Mouse (Mus musculus): ENCODE measurements at regions not wholly inside any gene's neighbourhood (a gene's known extent, or its start where the extent isn't known, plus 50 kb on each side); places are given as distances from the start of the nearest gene placed in this dataset.
A peak's percentile ranks its signal among the peaks of the same experiment; 100 is the strongest.

GRCm38 (mm10) chr10:6053207-6053606 lies 131.0 kb upstream of the Rgs17 start:
- H3K4me1 ChIP-seq (ENCODE audit: insufficient read depth): no peaks in the 10 kb centered on the region
- H3K9ac ChIP-seq: no peak overlapping the region
- TF ChIP-seq CTCF (IDR thresholded peaks at IDR 0.05; ENCODE audit: low read depth): no peak
- H3K27ac ChIP-seq (ENCODE audit: low read depth, low read length): no peak overlapping the region
- H3K4me3 ChIP-seq (ENCODE audit: low read depth, low read length): no peak overlapping the region
- H3K36me3 ChIP-seq (ENCODE audit: insufficient read depth): no peaks in the 10 kb centered on the region
- DNase-seq (no peak), ATAC-seq (no peak)
- WGBS: 70% methylated on average over 2 of the region's 2 CpGs
- no peaks in the 10 kb centered on the region for H3K27me3 ChIP-seq (ENCODE audit: insufficient read depth, low read length)
- no peak overlapping the region for H3K4me2 ChIP-seq (ENCODE audit: low read depth)
- H3K9me3 ChIP-seq (ENCODE audit: low read length): no peaks in the 10 kb centered on the region

DNA sequence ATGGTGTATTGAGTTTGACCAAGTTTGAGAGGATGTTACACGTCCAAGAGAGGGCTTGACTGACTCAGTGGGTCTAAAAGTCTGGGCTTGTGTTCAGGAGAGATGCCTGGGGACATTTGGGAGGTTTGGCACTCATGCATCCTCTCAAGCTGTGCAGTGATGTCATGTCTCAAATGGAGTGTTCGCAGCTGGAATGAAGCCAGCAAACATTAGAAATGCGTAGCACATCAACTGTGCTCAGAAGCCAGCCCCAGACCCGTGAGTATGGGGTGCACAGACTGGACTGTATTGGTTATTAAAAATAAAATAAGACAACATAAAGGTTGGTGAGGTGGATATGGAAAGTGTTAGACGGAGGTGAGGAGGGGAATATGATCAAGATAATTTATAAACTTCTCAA lies 121.2 kb upstream of the Rgs17 start:
- 52% methylated on average over 5 of the region's 5 CpGs for WGBS
- no peak for TF ChIP-seq CTCF (IDR thresholded peaks at IDR 0.05; ENCODE audit: low read depth)
- no peak overlapping the region for H3K27ac ChIP-seq (ENCODE audit: low read depth, low read length)
- DNase-seq: no peak
- no peaks in the 10 kb centered on the region for H3K27me3 ChIP-seq (ENCODE audit: insufficient read depth, low read length)
- no peak overlapping the region for H3K4me2 ChIP-seq (ENCODE audit: low read depth)
- no peaks in the 10 kb centered on the region for H3K9me3 ChIP-seq (ENCODE audit: low read length)
- ATAC-seq: no peak
- H3K4me1 ChIP-seq (ENCODE audit: insufficient read depth): no peaks in the 10 kb centered on the region
- no peak overlapping the region for H3K9ac ChIP-seq
- no peak overlapping the region for H3K4me3 ChIP-seq (ENCODE audit: low read depth, low read length)
- no peaks in the 10 kb centered on the region for H3K36me3 ChIP-seq (ENCODE audit: insufficient read depth)

DNA sequence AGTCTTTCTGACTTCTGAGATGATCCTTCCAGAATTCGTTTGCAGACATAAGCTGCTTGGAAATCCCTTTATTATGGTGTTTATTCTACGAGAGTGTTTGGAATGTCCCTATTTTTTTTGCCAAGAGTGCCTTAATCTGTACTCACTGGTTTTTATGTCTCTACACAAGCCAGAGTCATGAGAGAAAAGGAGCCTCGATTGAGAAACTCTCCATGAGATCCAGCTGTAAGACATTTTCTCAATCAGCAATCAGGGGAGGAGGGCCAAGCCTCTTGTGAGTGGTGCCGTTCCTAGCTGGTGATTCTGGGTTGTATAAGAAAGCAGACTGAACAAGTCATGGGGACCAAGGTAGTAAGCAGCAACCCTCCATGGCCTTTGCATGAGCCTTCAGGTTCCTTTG lies 117.6 kb upstream of the Rgs17 start:
- H3K4me1 ChIP-seq (ENCODE audit: insufficient read depth): no peaks in the 10 kb centered on the region
- H3K27me3 ChIP-seq (ENCODE audit: insufficient read depth, low read length): no peaks in the 10 kb centered on the region
- 66% methylated on average over 4 of the region's 4 CpGs for WGBS
- H3K9ac ChIP-seq: no peak overlapping the region
- no peak for DNase-seq
- no peaks in the 10 kb centered on the region for H3K36me3 ChIP-seq (ENCODE audit: insufficient read depth)
- no peak overlapping the region for H3K4me2 ChIP-seq (ENCODE audit: low read depth)
- TF ChIP-seq CTCF (IDR thresholded peaks at IDR 0.05; ENCODE audit: low read depth): no peak
- no peaks in the 10 kb centered on the region for H3K9me3 ChIP-seq (ENCODE audit: low read length)
- ATAC-seq: no peak
- no peak overlapping the region for H3K27ac ChIP-seq (ENCODE audit: low read depth, low read length)
- no peak overlapping the region for H3K4me3 ChIP-seq (ENCODE audit: low read depth, low read length)

DNA sequence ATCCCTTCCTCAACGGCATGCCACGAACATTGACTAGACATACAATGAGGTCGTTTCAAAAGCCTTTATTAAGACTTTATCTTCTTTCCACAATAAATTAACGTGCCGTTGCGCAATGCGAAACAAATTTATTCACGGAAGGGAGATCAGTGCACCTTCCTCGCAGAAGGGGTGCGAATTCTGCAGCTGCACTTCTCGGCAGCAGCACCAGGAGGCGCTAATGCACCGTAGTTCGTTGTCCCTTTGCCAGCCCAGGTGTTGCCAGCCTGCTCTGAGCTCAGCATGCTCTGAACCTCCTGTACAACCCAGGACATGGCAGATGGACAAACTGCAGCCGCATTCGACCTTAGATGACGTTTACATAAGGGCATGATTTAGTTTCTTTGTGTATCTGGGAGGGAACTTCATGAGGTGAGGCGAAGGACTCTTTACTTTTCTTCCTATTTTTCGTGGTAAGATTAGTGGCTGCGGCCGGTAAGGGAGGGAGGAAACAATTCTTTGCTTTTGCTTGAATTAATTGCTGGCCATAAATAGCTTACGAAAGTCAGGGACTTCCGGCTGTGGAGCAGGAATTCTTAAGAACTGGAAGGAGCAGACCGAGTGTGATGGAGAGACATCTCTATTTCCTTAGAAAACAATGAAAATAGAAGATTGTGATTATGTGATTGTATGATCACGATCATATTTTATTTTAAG lies 113.7 kb upstream of the Rgs17 start:
- Histone ChIP-seq H3K27me3 (ENCODE audit: insufficient read depth, low read length) (no peaks in the 10 kb centered on the region), H3K4me1 (ENCODE audit: insufficient read depth) (no peaks in the 10 kb centered on the region), H3K4me2 (ENCODE audit: low read depth) (peak overlapping the region; percentile 31), H3K36me3 (ENCODE audit: insufficient read depth) (no peaks in the 10 kb centered on the region), H3K9ac (no peak overlapping the region), H3K4me3 (ENCODE audit: low read depth, low read length) (peak overlapping the region; percentile 17), H3K27ac (ENCODE audit: low read depth, low read length) (no peak overlapping the region), H3K9me3 (ENCODE audit: low read length) (no peaks in the 10 kb centered on the region)
- DNase-seq (peak; percentile 87), ATAC-seq (peak; percentile 91)
- peak; percentile 97 for TF ChIP-seq CTCF (IDR thresholded peaks at IDR 0.05; ENCODE audit: low read depth)
- WGBS: 26% methylated on average over 25 of the region's 25 CpGs

- no peak for TF ChIP-seq CTCF (IDR thresholded peaks at IDR 0.05; ENCODE audit: low read depth)
- H3K27ac ChIP-seq (ENCODE audit: low read depth, low read length): no peak overlapping the region
- DNase-seq (no peak), ATAC-seq (no peak)
- H3K36me3 ChIP-seq (ENCODE audit: insufficient read depth): no peaks in the 10 kb centered on the region
- no peaks in the 10 kb centered on the region for H3K4me1 ChIP-seq (ENCODE audit: insufficient read depth)
- H3K9me3 ChIP-seq (ENCODE audit: low read length): no peaks in the 10 kb centered on the region
- no peaks in the 10 kb centered on the region for H3K27me3 ChIP-seq (ENCODE audit: insufficient read depth, low read length)
- H3K9ac ChIP-seq: no peak overlapping the region
- no peak overlapping the region for H3K4me3 ChIP-seq (ENCODE audit: low read depth, low read length)
- 77% methylated on average over 4 of the region's 4 CpGs for WGBS
- no peak overlapping the region for H3K4me2 ChIP-seq (ENCODE audit: low read depth)
These were observed 110.3 kb upstream of the Rgs17 start for GRCm38 (mm10) chr10:6032469-6032868.

DNA sequence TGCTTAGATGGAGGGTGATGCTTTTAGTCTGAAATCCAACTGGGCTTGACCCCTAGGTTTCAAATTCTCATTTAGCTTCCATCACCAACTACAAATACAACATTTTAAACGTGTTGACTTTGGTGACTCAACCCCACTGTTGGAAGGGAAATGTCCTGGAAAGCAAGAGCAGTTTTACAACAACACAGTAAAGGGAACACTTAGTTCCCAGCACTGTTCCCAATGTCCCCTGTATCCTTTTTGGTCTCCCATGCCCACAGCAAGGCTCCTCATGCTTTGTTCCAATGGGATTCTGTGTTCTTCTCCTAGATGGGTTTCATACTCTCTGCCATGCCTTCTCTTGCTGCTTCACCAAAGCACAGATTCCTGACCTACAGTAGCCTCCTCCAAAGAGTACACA lies 105.4 kb upstream of the Rgs17 start:
- no peaks in the 10 kb centered on the region for H3K9me3 ChIP-seq (ENCODE audit: low read length)
- no peak overlapping the region for H3K4me2 ChIP-seq (ENCODE audit: low read depth)
- no peaks in the 10 kb centered on the region for H3K4me1 ChIP-seq (ENCODE audit: insufficient read depth)
- TF ChIP-seq CTCF (IDR thresholded peaks at IDR 0.05; ENCODE audit: low read depth): no peak
- H3K4me3 ChIP-seq (ENCODE audit: low read depth, low read length): no peak overlapping the region
- ATAC-seq (no peak), DNase-seq (no peak)
- WGBS: 57% methylated on average over 1 of the region's 1 CpGs
- H3K27me3 ChIP-seq (ENCODE audit: insufficient read depth, low read length): no peaks in the 10 kb centered on the region
- no peak overlapping the region for H3K27ac ChIP-seq (ENCODE audit: low read depth, low read length)
- H3K9ac ChIP-seq: no peak overlapping the region
- H3K36me3 ChIP-seq (ENCODE audit: insufficient read depth): no peaks in the 10 kb centered on the region

- Histone ChIP-seq H3K4me2 (ENCODE audit: low read depth) (no peak overlapping the region), H3K4me3 (ENCODE audit: low read depth, low read length) (no peak overlapping the region), H3K27ac (ENCODE audit: low read depth, low read length) (no peak overlapping the region), H3K36me3 (ENCODE audit: insufficient read depth) (no peaks in the 10 kb centered on the region), H3K4me1 (ENCODE audit: insufficient read depth) (no peaks in the 10 kb centered on the region), H3K9me3 (ENCODE audit: low read length) (no peaks in the 10 kb centered on the region), H3K9ac (no peak overlapping the region), H3K27me3 (ENCODE audit: insufficient read depth, low read length) (no peaks in the 10 kb centered on the region)
- 24% methylated on average over 5 of the region's 5 CpGs for WGBS
- TF ChIP-seq CTCF (IDR thresholded peaks at IDR 0.05; ENCODE audit: low read depth): no peak
- ATAC-seq: no peak
- no peak for DNase-seq
These were observed 104.1 kb upstream of the Rgs17 start for GRCm38 (mm10) chr10:6026317-6026716.
